Comparison of ENCODE assay signal across 8 mouse cellular contexts in genomic region chr6:93912003-93912581, GRCm38 (mm10).
A peak's percentile ranks its signal among the peaks of the same experiment; 100 is the strongest.
DNase-seq lines count a peak whose midpoint lies in the region; ATAC-seq lines count a peak whose summit lies in the region.

No protein-coding gene starts in this region.

- no peaks in the 10 kb centered on the region for H3K36me3 ChIP-seq in heart, embryonic 10.5 days
- no peaks in the 10 kb centered on the region for H3K36me3 ChIP-seq in forebrain, embryonic 14.5 days (ENCODE audit: control insufficient read depth, insufficient read depth, low read length)
- H3K36me3 ChIP-seq in limb, embryonic 10.5 days: no peaks in the 10 kb centered on the region

- no peaks in the 10 kb centered on the region for H3K9me3 ChIP-seq in heart, embryonic 10.5 days
- H3K9me3 ChIP-seq in forebrain, embryonic 14.5 days (replicated peaks; ENCODE audit: control insufficient read depth, low read length): no peaks in the 10 kb centered on the region
- no peaks in the 10 kb centered on the region for H3K9me3 ChIP-seq in limb, embryonic 10.5 days (replicated peaks)

- DNase-seq in heart, embryonic 10.5 days (ENCODE audit: low spot score): no peak
- no peak for DNase-seq in heart, postnatal 25 days (ENCODE audit: low spot score)
- DNase-seq in brain, adult 2 months (ENCODE audit: low read depth, low spot score): peak; percentile 72
- peak; percentile 57 for DNase-seq in forebrain, embryonic 14.5 days (ENCODE audit: low spot score)
- DNase-seq in limb, embryonic 10.5 days (ENCODE audit: low spot score): peak; percentile 37
- DNase-seq in spleen, postnatal 14 days (ENCODE audit: low spot score in 2 of 2): no peak

- peak; percentile 6; the same call in 1 of the 2 replicates for ATAC-seq in forebrain, embryonic 14.5 days
- no peak for ATAC-seq in activated CD4-positive, CD25-positive, alpha-beta regulatory T cell, adult 4 months
- no peak for ATAC-seq in CD4-positive, CD25-positive, alpha-beta regulatory T cell, adult 4 months

- 33% methylated on average over 8 of the region's 8 CpGs for WGBS in heart, embryonic 10.5 days
- WGBS in forebrain, embryonic 14.5 days: 1% methylated on average over 8 of the region's 8 CpGs
- WGBS in limb, embryonic 10.5 days: 13% methylated on average over 8 of the region's 8 CpGs

- H3K4me1 ChIP-seq in heart, embryonic 10.5 days: peaks cover 36% of the 10 kb centered on the region
- H3K4me1 ChIP-seq in forebrain, embryonic 14.5 days (ENCODE audit: control insufficient read depth, insufficient read depth, low read length): peaks cover 34% of the 10 kb centered on the region
- H3K4me1 ChIP-seq in limb, embryonic 10.5 days: peaks cover 40% of the 10 kb centered on the region

- H3K9ac ChIP-seq in forebrain, embryonic 14.5 days (ENCODE audit: low read length): peak overlapping the region; percentile 83

- peak overlapping the region; percentile 81 for H3K27ac ChIP-seq in heart, embryonic 10.5 days
- H3K27ac ChIP-seq in forebrain, embryonic 14.5 days (ENCODE audit: low read depth, low read length): peak overlapping the region; percentile 99
- peak overlapping the region; percentile 91 for H3K27ac ChIP-seq in limb, embryonic 10.5 days

- H3K4me3 ChIP-seq in heart, embryonic 10.5 days: peak overlapping the region; percentile 56
- peak overlapping the region; percentile 51 for H3K4me3 ChIP-seq in forebrain, embryonic 14.5 days (ENCODE audit: low read depth, low read length)
- peak overlapping the region; percentile 49 for H3K4me3 ChIP-seq in limb, embryonic 10.5 days

- H3K4me2 ChIP-seq in forebrain, embryonic 14.5 days (ENCODE audit: low read length): peak overlapping the region; percentile 78

- intact Hi-C loops in heart, postnatal 25 days (cut with DNase I): no loop called here

- H3K27me3 ChIP-seq in heart, embryonic 10.5 days (ENCODE audit: insufficient read depth, poor library complexity, severe bottlenecking): 0 out of 2 replicates have a peak, but pooled peaks cover 6% of the 10 kb centered on the region
- no peaks in the 10 kb centered on the region for H3K27me3 ChIP-seq in forebrain, embryonic 14.5 days (replicated peaks; ENCODE audit: control insufficient read depth, insufficient read depth, low read length)
- H3K27me3 ChIP-seq in limb, embryonic 10.5 days (ENCODE audit: low read depth, poor library complexity, severe bottlenecking): no peaks in the 10 kb centered on the region

Comparison
In these comparisons a context has a peak if more than half of its experiments do, and no peak if none do; other contexts are left out.
1. DNase-seq: peak in brain, adult 2 months (single experiment), forebrain, embryonic 14.5 days (single experiment) and limb, embryonic 10.5 days (single experiment); none in heart, embryonic 10.5 days (single experiment), heart, postnatal 25 days (single experiment) and spleen, postnatal 14 days (0 of 2).
2. Peak in every context shown above with its lines, with median percentiles within 50 percentile points of each other: H3K27ac ChIP-seq and H3K4me3 ChIP-seq.